Mouse (Mus musculus) spleen, adult 2 months (tissue): ENCODE measurements around the gene Teddm2. TPM values are rescaled to one million over a fixed set of nuclear protein-coding genes. Genes with fewer than 3 reads are reported as not detected.

ENCODE experiments used
- DNase-seq, 2 experiments: peaks; one replicate each; pipeline versions ENCODE4 v3.0.0 to v3.0.0-alpha.2; 2012 to 2021; ENCODE audit warnings: low spot score in 2 of 2, low read depth in 1 of 2
- H3K27ac ChIP-seq: fragments of 200-500 bp; 2 replicates; pipeline ENCODE4 v1.5.1; 2012; ENCODE audit warnings: low read length, inconsistent platforms; ENCODE audit not compliant: insufficient read depth
- H3K27me3 ChIP-seq: fragments of 200-500 bp; 2 replicates; pipeline ENCODE4 v1.6.1; 2012; ENCODE audit warnings: mild to moderate bottlenecking, moderate library complexity, low read length, inconsistent platforms; ENCODE audit not compliant: control insufficient read depth, insufficient read depth
- H3K36me3 ChIP-seq: fragments of 200-500 bp; 2 replicates; pipeline ENCODE4 v1.6.1; 2012; ENCODE audit warnings: mild to moderate bottlenecking, low read length, inconsistent platforms; ENCODE audit not compliant: control insufficient read depth, insufficient read depth
- H3K4me1 ChIP-seq: fragments of 200-500 bp; 2 replicates; pipeline ENCODE4 v1.6.1; 2011; ENCODE audit warnings: inconsistent platforms; ENCODE audit not compliant: control insufficient read depth, insufficient read depth, insufficient read length
- H3K4me3 ChIP-seq: fragments of 200-500 bp; 2 replicates; pipeline ENCODE4 v1.5.1; 2011; ENCODE audit warnings: mild to moderate bottlenecking, inconsistent platforms; ENCODE audit not compliant: insufficient read depth, insufficient read length; ENCODE audit errors: extremely low read depth
- CTCF ChIP-seq: fragments of 200-500 bp; IDR thresholded peaks from 2 replicates; pipeline ENCODE4 v1.5.1; 2011; ENCODE audit warnings: mild to moderate bottlenecking, inconsistent platforms; ENCODE audit not compliant: insufficient read depth, insufficient read length, insufficient replicate concordance; ENCODE audit errors: extremely low read depth
- POLR2A ChIP-seq: fragments of 200-500 bp; IDR thresholded peaks from 2 replicates; pipeline ENCODE4 v1.6.1; 2011; ENCODE audit warnings: low read depth, low read length, inconsistent platforms
- WGBS: fragments of 180-500 bp; shearing (Covaris S2); methylation state at CpG from one replicate; pipeline ENCODE4 v1.1.7; 2018; 5-methylcytosine and 5-hydroxymethylcytosine counted together
- polyA plus RNA-seq: library from polyadenylated mRNA; depleted of rRNA; stranded (reverse); fragments of >200 nt; gene quantifications from 2 replicates; pipeline ENCODE4 v1.2.3, GENCODE M21; 2012; rRNA removed

The Teddm2 gene
- 0.32 and 0.43 TPM in 2 replicates for polyA plus RNA-seq

DNA sequence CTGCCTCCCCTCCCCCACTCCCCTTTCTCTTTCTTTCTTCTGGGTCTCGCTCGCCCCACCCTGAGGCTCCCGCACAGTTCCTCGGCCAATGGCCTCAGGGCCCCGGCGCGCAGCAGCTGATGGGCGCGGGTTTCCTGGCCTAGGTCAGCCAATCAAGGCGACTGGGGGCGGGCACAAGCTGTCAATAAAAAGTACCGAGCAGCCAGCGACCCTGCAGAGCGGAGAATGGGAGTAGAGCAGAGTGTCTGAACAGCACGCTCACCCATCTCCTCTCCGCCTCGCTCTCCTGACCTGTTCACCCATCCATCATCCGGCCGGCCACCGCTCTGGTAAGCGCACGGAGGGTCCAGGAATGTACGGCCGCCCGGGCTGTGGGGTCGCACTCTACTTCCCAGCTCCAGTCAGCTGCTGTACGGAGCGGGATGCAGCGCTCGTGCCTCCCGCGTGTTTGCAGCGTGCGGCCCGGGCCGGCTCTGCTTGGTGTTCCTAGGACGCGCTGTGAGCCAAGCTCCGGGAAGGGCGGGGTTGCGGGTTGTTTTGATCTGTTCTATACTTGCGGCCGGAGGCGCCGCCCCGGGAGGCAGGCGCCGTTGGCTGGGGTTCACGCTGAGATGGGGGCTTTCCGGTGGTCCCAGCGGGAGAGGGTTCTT, at the start of gene Teddm2, which contains the start of gene Glul:
Gene Teddm2 (minus strand): TSS at position 498 of the 650 bp plus-strand sequence.
Gene Glul (plus strand): TSS at position 214 of the 650 bp plus-strand sequence.
- DNase-seq = peak; percentile 88 to 95
- H3K36me3 ChIP-seq = peaks cover 18% of the 10 kb centered on the region
- under 1% methylated on average over 51 of the region's 51 CpGs for WGBS
- H3K27me3 ChIP-seq = no peaks in the 10 kb centered on the region
- peak within 1 kb of the TSS; percentile 87 for H3K4me3 ChIP-seq
- H3K4me1 ChIP-seq = peaks cover 6% of the 10 kb centered on the region; the same call in 1 of the 2 replicates
- H3K27ac ChIP-seq = peak within 1 kb of the TSS; percentile 87
- TF ChIP-seq POLR2A = peak; percentile 99
- no peak for TF ChIP-seq CTCF

DNA sequence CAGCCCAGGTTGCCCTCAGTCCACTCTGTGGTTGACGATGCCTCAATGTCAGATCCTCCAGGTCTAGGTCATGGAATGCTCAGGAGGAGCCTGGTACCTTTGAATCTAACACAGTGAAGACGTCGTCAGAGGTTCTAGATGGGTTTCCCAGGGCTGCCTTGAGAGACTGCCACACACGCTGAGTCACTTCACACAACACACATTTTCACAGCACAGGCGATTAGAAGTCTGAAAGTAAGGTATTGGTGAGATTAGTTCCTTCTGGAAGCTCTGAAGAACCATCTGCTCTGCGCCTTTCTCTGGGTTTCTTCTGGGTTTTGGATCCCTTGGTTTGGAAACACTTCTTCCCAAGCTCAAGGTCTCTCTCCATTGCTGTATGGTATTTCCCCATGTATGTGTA, 47.8 kb upstream of the Teddm2 start:
- 91% methylated on average over 6 of the region's 6 CpGs for WGBS
- no peaks in the 10 kb centered on the region for H3K27me3 ChIP-seq
- DNase-seq = no peak
- H3K27ac ChIP-seq = no peak overlapping the region
- H3K4me3 ChIP-seq = no peak overlapping the region
- no peaks in the 10 kb centered on the region for H3K36me3 ChIP-seq
- TF ChIP-seq POLR2A = no peak
- TF ChIP-seq CTCF = no peak
- no peaks in the 10 kb centered on the region for H3K4me1 ChIP-seq

DNA sequence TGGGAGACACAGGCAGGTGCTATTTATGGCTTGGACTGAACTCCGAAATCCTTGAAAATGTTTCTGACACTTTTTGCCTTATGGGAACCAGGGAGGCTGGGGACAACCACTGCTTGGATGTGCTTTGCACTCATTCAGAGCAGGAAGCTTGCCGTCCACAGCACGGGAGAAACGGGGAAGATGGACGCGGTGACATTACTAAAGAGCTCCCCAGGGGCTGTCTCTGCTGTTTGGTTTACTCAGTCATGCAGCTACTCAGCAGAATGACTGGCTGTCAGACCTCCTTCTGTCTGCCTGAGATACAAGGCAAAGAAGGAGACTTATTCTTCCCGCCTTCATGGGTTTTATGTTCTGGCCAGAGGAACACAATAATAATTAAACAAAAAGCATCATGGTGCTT, 46.9 kb upstream of the Teddm2 start:
- no peak overlapping the region for H3K27ac ChIP-seq
- TF ChIP-seq POLR2A (no peak), CTCF (no peak)
- no peaks in the 10 kb centered on the region for H3K36me3 ChIP-seq
- no peak overlapping the region for H3K4me3 ChIP-seq
- DNase-seq = no peak
- no peaks in the 10 kb centered on the region for H3K4me1 ChIP-seq
- H3K27me3 ChIP-seq = no peaks in the 10 kb centered on the region
- 66% methylated on average over 7 of the region's 7 CpGs for WGBS

DNA sequence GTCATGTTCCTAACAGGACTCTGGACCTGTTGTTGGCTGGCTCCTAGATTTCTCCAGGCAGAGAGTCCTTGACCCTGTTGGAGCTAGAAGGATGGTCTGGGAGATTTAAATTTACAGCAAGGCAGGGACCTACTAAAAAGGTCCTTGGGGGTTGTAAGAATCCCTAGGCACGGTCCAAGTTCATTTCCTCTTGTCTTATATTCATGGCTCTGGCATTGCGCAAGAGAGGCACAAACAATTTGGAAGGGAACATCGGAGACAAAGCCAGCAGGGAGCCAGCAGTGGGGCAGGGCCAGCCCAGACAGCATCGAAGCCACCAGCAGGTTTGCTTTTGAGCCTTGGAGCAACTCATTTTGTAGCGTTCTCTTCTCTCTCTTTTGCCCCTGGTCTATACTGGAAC, 45.2 kb upstream of the Teddm2 start:
- Histone ChIP-seq H3K4me3 (no peak overlapping the region), H3K36me3 (no peaks in the 10 kb centered on the region), H3K27me3 (no peaks in the 10 kb centered on the region), H3K27ac (no peak overlapping the region), H3K4me1 (no peaks in the 10 kb centered on the region)
- WGBS = 81% methylated on average over 5 of the region's 5 CpGs
- DNase-seq = no peak
- TF ChIP-seq POLR2A (no peak), CTCF (no peak)

DNA sequence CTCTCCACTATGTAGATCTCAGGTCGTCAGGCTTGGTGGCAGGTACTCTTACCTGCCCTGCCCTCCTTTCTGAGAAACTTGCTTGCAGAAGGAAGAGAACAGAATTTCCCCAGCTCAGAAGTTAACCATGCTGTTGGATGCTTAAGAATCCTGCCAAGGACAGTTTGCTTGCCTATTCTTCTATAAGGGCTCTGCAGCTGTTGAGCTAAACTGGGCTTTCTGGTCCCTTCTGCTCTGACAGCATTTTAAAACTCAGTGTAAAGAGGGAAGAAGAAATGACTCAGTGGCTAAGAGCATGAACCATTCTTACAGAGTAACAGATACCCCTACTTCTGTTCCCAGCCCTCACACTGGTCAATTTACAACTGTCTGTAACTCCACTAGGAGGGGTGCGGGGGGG, 41.0 kb upstream of the Teddm2 start:
- Histone ChIP-seq H3K4me3 (no peak overlapping the region), H3K36me3 (no peaks in the 10 kb centered on the region), H3K27me3 (no peaks in the 10 kb centered on the region), H3K27ac (no peak overlapping the region), H3K4me1 (no peaks in the 10 kb centered on the region)
- WGBS = 91% methylated on average over 2 of the region's 2 CpGs
- no peak for DNase-seq
- TF ChIP-seq CTCF (no peak), POLR2A (no peak)

DNA sequence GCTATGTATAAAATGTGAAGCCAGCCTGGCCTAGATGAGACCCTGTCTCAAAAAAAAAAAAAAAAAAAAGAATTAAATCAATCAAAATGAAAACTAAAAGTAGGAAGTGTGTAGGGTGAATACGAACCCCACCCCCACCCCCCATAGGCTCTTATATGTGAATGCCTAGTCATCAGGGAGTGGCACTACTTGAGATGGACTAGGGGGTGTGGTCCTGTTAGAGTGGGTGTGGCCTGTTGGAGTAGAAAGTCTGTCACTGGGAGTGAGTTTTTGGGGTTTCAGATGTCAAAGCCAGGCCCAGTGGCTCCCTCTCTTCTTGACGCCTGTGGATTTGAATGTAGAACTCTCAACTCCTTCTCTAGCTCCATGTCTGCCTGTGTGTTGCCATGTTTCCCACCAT, 37.0 kb upstream of the Teddm2 start:
- 98% methylated on average over 2 of the region's 2 CpGs for WGBS
- H3K36me3 ChIP-seq = no peaks in the 10 kb centered on the region
- H3K4me3 ChIP-seq = no peak overlapping the region
- H3K27me3 ChIP-seq = no peaks in the 10 kb centered on the region
- no peak overlapping the region for H3K27ac ChIP-seq
- no peak for DNase-seq
- TF ChIP-seq POLR2A = no peak
- TF ChIP-seq CTCF = no peak
- H3K4me1 ChIP-seq = no peaks in the 10 kb centered on the region

DNA sequence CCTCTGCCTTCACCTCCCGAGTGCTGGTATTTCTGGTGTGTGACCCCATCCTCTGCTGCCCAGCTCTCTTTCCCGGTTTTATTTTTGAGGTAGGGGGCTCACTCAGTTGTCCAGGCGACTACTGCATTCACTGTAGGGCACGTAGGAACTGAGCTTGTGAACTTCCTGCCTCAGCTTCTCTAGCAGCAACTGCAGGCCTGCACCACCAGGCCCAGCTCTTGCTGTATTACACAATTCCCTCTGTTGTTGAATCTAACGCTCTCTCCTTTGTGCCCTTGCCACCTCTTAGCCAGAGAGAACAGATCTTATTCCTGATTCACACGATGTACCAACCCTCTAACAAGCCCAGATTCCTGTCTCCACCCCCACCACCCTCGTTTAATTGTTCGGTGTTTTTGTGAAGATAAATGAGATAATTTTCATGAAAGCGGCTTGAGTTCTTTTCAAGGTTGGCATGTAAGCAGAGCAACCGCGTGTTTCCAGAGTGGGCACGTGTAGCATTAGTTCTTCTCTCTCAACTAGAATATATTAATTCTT, 35.9 kb upstream of the Teddm2 start:
- Histone ChIP-seq H3K27ac (no peak overlapping the region), H3K27me3 (no peaks in the 10 kb centered on the region), H3K4me3 (no peak overlapping the region), H3K36me3 (no peaks in the 10 kb centered on the region), H3K4me1 (no peaks in the 10 kb centered on the region)
- TF ChIP-seq CTCF (no peak), POLR2A (no peak)
- 83% methylated on average over 12 of the region's 12 CpGs for WGBS
- no peak for DNase-seq
